Mouse (Mus musculus) kidney, adult 8-10 months (tissue): ENCODE measurements at regions not wholly inside any gene's neighbourhood (a gene's known extent, or its start where the extent isn't known, plus 50 kb on each side); places are given as distances from the start of the nearest gene placed in this dataset.

Experiments used
- DNase-seq, 2 experiments: peaks; one replicate each; pipeline ENCODE4 v3.0.0; 2022

DNA sequence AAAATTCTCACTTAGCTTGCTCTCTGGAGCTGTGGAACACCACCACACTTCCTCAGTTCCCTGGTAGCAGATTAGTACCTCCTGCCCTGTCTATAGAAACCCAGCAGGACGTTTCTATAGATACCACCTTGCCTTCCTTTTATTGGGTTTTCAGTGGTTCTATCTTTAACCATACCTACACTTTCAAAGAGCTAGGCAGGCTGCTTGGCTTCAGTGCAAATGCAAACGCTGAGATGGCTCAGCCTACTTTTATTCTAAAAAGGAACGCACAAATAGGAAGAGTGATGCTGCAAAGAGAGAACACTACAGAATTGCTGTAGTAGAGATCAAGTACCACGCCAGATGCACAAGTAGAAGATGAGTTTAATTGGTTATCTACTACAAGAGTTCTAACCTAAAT, 120.9 kb upstream of the Ifne start:
- DNase-seq, result no peak

DNA sequence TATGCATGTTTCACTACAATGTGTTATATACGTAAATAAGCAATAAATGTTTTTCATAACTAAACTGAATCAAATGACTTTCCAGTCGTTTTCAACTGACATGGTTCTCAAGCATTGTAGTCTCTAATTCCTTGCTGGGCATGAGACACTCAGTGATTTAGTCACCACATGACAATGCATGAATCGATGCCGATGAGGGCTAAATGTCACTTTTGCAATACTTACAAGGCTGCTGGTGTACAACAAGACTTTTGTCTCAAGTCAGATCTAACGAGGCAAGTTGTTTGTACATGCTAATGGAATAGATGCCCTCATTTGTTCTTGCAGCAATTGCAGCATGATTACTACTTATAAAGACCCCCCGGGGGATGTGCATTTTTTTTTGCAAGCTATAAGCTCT, 120.2 kb upstream of the Ifne start:
- DNase-seq, result no peak

DNA sequence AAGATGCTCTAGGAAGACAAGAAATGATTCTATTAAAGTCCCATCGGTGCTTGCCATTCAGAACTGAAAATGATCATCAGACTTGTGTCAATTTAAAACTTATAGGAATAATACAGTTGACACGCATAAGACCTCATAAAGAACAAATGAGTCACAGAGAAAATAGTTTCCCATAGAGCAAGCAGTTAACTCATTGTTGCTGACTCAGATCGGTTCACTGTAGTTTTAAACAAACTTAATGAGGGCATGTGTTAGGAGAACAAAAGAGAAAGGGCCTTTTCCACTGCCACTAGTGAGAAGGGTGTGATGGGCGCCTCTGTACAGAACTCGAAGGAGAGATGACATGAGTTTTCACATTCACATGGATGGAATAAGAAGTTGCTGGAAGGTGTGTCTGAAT, 118.3 kb upstream of the Ifne start:
- DNase-seq, result no peak

DNA sequence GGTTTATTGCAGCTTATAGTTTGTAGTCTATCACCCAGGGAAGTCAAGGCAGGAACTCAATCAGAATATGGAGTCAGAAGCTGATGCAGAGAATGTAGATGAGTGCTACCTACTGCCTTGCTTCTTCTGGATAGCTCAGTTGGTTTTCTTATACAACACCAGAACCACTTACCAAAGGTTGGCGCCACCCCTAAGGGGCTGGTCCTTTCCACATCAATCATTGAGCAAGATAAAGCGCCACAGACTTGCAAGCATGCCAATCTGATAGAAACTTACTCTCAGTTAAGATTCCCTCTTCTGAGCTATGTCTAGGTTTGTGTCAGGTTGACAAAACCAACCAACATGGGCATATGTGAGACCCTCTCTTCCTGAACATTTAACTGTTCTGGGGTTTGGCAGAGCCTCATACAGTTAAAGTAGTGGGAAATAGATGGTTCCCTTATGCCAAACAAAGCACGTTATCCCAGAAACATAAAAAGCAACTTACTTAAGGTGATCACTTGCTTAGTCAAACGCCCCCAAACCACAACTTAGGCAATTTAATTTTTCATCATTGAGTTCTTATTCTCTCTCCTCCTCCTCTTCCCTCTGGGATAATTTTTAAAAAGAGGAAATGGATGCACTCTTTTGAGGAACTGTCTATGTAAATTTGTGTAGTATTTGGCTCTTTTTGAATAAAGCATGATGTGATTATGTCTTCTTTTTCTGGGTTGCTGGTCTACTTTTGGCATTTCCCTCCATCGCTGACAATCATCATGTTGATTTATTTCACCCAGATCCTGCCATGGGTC, 115.3 kb upstream of the Ifne start:
- no peak for DNase-seq

DNA sequence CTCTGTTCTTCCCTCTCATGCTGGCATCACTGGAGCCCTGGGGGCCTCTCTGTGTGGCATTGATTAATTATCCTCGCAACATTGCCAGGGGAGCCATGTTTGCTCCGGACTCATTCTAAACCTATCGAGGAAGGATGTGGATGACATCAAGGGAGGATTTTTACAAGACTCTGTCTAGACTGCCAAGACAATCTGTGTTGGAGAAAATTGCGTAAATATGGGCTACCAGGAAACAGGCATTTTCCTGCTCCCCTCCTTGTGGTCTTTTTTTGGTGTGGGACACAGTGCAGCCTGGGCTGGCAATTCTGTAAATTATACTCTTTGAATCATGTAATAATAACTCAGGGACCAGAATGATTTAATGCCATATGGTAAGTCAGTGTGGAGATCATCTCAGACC, 114.5 kb upstream of the Ifne start:
- DNase-seq, result no peak

DNA sequence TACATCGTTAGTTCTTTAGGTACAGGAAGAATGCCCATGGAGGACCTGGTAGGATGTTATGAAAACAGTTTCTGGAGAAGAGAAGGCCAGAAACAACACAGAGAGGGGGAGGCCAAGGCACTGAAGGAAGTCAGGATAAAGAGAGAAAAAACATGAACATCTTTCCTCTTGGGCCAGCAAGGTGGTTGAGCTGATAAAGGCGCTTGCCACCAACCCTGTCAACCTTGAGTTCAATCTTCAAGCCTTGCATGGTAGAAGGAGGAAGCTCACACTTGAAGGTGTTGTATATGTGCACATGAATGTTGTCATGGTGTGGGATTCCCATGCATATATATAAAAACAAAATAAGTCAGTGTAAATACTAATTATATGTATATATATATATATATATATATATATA, 112.5 kb upstream of the Ifne start:
- DNase-seq, result no peak

DNA sequence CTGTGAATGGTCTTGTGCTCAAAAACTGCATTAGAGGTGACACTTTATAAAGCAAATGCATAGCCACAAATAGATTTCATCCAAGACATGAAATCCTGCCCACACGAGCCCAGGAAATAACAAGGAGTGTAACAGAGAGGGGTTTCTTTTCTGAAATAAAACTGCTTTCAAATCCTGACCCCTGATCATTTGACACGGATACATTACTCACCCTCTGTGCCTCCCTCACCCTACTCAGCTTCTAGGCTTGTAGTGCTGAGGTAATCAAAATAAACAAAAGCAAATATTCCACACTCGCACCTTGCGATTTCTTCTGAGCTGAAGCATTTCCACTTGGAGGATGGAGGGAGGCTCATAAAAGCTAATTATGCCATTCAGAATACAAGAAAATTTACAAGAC, 108.4 kb upstream of the Ifne start:
- no peak for DNase-seq

DNA sequence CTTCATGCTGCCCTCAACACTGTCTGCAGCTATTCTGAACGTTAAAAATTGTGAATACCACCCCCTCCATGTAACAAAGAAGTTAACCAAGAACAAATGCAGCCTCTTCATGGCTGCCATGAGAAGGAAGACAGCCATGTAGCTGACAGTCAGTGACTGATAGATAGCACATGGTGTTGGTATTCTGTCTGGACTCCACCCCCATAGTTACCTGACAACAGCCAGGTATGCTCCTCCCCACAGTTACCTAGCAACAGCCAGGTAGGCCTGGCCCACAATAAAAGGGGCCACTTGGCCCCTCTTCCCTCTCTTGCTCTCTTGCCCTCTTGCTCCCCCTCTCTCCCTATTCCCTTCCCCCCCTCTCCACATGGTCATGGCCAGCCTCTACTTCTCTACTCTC, 107.1 kb upstream of the Ifne start:
- no peak for DNase-seq

DNA sequence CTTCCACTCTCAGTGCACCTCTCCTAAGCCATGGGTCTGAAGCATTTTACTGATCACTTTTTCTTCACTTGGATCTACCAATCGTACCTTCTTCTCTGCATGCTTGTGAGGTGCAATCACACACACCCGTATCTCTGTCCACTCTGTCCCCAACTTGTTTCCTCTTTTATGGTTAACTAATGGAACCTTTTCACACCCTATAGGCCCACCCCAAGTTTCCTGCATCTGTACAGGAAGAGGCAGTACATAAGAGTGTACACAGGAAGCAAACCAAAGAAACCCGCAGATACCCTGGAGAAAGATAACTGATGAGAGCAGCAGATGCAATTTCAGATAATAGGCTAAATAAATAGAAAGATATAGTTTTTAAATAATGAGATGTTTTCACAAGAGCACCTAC, 102.5 kb upstream of the Ifne start:
- DNase-seq, result no peak

DNA sequence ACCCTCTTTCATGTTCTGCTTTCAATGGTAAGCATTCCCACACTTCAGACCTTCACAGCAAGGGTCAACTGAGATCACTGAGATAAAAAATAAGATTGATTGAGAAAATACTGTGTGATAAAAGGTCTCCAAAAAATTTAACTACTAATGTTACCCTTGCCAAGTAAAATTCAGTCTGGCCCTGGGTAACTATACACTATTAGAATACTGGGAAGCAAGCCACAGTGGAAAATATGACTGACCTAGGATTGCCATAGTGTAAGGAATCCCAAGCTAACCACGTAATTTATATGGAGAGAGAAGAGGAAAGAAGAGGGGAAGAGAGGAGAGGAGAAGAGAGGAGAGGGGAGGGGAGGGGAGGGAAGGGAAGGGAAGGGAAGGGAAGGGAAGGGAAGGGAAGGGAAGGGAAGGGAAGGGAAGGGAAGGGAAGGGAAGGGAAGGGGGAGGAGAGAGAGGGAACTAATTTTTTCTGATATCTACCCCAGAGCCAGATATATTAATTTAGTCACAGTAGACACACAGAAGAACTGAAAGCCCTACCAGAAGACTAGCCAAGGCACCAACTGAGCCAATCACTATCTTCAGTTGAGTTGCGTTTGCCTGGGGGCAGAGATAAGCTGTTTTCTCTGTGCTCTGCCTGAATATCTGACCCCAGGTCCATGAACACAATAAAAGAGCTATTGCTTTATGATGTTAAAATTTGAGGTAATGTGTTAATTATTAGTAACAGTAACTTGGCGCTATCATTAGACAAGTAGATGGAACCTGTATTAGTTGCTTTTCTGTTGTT, 97.3 kb upstream of the Ifne start:
- DNase-seq, result no peak

DNA sequence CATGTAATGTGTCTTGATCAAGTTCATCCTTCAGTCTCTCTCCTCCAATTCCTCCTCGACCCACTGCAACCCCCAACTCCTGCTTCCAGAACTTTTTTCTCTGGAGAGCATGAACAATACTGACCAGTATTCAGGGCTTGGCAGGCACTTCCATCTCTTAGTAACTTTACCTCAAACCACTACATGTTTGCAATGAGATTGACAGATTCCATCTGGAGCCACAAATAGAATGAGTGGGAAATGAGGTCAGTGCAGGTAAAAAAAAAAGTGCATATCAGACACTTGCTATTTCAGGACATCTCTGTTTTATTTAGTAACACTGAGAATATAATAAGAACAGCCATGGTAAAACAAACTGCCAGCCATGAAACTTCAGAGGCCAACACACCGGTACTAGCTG, 94.5 kb upstream of the Ifne start:
- DNase-seq, result no peak

DNA sequence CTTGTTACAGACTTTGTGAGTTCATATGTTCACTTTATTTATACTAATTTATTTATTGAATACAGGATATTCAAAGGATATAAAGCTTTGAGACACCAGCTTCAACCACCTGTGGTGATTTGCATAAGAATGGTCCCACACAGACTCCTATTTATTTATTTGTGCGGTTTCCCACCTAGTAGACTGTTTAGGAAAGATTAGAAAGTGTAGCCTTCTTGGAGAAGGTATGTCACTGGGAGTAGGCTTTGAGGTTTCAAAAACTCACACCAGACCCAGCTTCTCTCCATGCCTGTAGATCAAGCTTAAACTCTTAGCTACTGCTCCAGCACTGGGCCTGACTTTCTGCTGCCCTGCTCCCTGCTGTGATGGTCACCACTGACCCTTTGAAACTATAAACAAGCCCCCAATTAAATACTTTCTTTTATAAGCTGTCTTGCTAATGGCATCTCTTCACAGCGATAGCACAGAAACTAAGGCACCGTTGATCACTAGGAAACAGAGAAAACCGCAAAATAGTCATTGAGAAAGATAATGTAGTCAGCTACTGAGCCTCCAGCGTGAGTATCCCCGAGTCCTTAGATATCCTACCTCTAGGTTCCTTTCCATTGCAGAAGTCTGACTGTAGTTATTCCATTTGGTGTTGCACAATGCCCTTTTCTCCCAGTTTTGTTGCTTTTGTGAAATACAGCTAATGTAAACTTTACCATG, 89.3 kb upstream of the Ifne start:
- no peak for DNase-seq

DNA sequence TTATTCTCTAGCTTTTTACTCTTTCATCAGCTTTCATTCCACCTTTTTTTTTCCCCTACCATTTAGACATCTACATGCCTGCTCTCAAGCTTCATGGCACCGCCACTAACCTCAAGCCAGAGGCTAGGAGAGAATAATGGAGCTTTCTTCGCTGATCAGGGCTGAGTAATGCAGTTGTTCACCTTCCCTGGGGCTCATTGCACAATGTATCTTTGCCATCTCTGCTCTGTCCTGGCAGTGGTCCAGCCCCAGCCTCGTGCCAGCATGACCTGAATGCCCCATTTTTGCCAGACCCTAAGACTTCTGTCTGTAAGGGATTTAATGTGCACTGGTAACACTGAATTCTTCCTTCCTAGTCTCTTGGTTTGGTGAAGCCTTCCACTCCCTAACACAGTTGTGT, 79.6 kb upstream of the Ifne start:
- no peak for DNase-seq

DNA sequence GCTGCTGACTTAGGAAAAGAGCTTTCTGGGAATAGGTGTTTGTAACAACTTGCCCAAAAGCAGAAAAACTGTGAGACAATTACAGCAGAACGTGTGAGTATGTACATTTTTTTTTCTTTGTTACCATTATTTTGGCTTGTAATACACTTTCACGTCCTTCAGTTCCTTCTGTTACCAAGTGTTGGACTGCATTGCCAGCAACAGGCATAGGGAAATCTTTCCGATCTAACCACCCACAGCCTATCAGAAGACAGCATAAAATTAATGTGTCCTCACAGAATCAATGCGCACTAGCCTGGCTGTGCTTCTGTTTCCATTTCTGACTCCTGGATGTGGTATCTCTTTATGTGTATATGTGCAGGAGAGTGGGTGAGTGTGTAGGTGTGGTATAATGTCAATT, 76.6 kb upstream of the Ifne start:
- DNase-seq, result no peak

DNA sequence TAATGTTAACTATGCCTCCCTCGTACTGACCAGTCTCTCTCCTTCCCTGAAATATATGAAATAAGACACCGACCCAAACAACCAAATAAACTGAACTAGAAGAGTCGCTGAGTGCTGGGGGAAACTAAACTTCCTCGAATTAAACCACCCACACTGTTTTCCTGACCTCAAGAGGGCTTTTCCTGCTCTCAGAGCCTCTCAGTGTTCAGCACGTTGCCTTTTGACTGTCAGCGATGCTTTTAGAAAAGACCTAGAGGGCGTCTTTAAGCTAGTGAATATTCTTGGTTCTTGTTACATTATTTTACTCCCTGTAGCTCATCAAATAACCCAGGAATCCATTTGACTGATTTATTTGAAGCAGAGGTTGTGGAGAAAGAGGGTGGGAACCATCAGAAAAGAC, 76.2 kb upstream of the Ifne start:
- DNase-seq, result no peak

DNA sequence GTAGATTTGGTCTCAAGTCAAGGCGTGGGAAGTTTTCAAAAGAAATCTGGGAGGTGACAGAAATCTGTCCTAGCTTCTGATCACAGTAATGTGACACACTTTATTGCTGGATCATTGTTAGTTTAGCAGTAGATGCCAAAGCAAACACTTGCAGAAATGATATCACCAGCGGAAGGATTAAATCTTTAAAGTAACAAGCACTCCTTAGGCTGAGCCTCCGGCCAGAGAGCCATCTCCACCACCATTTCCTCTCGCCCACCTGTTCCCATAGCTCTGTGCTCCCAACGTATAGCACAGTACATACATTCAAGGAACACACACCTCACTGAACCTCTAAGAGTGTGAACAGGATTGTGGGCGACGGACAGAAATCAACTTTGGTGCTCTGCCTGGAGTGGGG, 75.6 kb upstream of the Ifne start:
- DNase-seq, result no peak

DNA sequence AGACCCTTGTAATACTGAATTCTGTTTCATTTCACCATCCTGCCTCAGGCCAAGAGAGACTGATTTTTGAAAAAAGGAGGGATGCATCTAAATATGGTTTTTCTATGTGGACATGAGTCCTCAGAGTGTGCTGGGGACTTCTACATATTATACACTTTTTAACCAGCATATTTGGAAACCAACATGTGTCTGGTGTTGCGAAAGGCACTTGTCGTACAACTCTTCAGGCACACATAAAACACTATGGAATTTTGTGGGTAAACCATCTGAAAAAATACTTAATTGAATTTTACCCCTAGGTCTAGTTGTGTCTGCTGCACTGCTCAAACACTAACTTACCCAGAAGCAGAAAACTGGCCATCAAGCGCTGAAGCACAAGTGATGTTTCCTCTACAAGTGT, 74.0 kb upstream of the Ifne start:
- no peak for DNase-seq

DNA sequence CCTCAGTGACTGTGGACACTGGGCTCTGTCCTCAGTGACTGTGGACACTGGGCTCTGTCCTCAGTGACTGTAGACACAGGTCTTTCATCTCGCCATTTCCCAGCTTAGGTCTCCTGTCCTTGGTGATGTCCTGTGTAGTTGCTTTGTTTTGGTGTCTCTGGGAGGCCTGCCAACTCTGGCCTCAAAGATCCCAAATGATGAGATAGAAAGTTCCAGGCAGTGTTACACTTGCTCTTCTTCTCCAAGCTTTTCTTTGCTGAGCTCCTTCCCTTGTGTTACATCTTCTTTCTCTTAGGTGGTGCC, 71.0 kb upstream of the Ifne start:
- no peak for DNase-seq

DNA sequence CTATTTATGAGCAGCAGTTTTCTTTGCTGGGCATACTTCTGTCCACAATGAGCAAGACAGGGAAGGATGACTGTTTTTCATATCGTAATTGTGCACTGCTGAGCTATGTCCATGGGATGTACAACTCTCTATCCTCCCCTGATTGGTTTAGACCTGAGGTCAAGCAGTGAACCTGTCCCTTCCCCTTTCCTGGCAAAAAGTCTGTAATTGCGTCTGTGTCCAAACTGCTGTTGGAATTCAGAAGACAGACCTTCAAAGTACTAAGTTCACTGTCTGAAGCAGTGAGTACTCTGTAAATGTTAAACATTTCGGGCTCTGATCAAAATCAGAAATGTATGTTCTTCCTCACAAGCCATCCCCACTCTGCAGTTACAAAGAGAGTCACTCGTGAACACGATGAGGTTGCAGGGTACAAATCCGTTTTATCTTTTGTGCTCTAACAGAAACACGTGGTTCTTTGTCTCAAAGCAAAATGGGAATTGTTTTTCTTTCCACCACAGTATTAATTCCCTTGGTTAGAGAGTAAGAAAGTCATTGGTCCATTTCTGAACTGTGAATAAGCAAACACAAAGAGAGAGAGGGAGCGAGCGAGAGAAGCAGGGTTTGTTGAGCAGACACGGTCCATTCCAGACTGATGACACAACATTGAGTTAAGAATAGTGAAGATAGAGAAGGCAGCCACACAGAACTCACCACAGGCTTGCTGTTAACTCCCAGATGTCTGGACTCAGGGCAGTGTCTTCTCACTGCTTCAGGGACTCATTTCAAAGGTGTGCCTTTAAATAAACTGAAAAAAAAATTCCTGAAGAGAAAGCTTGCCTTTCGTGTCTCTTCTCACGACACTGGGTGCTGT, 70.4 kb upstream of the Ifne start:
- no peak for DNase-seq

DNA sequence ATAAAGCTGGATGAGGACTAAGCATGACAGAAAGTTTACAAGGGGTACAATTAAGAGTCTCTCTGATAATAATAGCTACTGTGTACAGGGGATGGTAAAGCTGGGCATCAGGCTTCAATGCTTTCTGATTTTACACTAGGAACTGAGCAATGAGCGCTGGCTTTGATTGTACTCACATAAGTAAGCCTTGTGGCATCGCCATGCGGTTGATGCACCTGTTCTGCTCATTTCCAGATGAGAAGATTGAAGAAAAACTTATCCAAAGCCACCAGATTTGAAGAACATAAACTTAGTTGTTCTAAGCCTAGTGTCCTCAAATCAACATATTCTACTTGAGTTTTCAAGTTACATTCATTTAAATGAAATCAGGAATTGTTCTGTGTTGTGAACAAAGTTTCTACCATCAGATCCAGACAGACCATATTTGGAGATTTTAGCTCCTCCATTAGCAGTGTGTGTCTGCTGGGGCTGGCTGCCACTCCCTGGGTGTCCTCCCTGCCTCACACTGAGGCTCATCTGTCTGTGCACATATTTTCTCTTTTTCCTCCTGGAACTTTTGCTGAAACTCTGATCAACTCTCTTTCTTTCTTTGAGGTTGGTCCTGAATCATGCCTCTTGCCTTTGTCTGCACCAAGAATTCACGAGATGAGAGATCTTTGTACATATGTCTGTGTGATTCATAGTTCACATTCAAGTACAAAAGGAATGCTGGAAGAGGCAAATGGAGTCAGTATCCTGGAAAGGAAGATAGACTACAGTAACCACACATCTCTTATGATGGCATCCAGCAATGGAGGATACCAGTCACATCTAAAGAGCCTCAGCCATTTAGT, 68.2 kb upstream of the Ifne start:
- no peak for DNase-seq

DNA sequence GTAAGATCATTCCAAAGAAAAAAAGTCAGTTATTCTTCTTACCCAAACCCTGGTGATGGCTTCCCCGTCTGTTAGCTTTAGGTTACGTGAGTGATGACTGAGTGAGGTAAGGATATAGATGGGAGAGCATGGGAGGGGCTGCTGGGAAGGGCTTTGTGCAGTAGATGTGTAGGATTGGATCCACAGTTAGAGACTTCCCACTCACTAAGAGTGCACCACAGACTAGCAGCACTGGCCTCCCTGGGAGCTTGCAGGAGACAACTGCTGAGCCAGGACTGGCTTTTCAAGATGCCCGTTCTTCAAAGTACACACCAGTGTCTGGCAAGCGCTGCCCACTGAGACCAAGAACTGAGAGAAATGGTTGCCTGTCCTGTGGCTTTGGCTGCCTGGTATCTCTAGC, 62.0 kb upstream of the Ifne start:
- DNase-seq, result no peak

DNA sequence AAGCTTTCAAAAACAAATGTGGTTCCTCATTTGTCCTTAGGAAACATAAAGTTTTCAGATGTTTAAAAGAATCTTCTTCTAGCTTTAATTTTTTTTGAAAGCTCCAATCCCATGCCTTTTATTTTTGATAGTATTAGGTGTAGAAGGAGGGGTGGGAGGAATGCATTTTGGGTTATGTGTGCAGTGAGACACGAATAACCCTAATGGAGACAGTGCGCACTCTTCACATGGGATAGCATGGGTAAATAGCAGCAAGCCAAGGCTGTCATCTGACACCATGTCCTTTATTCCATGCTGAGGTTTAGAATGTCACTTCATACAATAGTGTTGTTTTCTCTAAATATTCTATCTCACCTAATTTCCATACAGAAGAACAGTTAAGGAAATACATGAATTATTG, 60.7 kb upstream of the Ifne start:
- no peak for DNase-seq
